Mouse (Mus musculus): ENCODE results near the gene G6pc3.

Gene G6pc3

GRCm38 (mm10) chr11:102218783-102219182, 29.4 kb downstream of the G6pc3 start:
- peak; percentile 73 to 82 for DNase-seq (ENCODE audit: low spot score in 2 of 2)

DNA sequence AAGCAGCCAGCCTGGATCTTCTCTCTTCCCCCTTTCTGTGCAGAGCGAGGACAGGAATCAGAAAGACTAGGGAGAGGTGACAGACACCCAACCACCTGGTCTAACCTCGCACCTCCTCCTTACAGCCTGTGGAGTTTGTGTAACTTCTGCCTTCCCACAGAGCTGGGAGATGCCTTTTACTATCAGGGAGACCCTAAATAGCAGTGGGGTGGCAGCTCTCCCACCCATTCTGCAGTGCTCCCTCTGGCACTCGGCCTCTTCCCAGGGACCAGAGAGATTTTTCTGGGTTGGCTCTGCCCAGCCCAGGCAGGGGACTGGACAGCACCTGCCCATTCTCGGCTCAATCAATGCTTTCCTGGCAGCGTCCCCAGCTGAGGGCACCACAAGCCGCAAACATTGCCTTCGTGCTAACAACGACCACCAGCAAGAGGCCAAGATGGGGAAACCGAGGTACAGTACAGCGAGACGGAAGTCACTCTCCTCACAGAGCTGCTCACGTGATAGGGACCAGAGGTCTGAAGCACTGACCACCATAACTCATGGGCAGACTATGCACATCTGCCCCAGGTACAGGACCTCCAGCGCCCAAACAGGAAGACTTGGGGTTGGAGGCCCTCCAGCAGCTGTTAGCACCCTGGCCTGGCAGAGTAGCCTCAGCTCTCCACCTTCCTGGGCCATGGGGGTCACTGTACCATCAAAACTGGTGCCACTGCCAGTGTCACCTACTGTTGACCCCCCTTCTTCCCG, 30.0 kb downstream of the G6pc3 start:
- DNase-seq (ENCODE audit: low spot score in 2 of 2): no peak

DNA sequence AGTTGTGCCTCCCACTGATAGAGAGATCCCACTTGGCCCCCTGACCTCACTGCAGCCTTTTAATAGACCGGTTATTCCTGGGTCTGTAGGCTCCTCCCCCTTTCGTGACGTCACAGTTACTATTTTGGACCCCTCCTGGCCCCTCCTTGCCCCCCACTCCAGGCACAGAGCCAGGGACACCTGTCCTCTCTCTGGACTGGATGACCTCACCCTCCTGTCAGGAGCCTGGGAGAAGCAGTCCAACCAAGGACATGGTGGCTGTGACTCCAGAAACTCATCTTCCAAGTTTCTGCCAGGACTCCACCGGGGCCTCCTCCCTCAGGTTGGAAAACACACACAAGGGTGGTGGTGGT, 30.6 kb downstream of the G6pc3 start:
- no peak for DNase-seq (ENCODE audit: low spot score in 2 of 2)

GRCm38 (mm10) chr11:102220451-102220850, 31.0 kb downstream of the G6pc3 start:
- no peak for DNase-seq (ENCODE audit: low spot score in 2 of 2)

- no peak for DNase-seq (ENCODE audit: low spot score in 2 of 2)
These were observed 32.0 kb downstream of the G6pc3 start for GRCm38 (mm10) chr11:102221243-102221953.

DNA sequence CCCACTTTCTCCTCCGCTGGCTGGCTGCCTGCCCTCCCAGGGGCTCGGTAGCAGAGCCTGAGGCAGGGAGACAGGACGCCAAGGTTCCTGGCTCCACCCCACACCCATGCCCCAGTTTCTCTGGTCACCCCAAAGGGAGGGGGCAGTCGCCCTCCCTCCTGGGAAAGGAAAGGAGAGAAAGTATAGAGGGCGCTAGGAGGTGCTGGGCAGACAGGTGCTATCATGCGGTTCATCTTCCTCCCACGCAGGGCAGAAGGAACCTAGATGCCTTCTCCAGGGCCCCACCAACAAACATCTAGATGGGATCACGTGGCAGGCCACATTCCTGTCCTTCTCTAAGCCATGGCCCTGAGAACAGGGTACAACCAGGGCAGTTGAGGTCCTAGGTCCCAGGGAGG, 32.5 kb downstream of the G6pc3 start:
- DNase-seq (ENCODE audit: low spot score in 2 of 2): no peak

DNA sequence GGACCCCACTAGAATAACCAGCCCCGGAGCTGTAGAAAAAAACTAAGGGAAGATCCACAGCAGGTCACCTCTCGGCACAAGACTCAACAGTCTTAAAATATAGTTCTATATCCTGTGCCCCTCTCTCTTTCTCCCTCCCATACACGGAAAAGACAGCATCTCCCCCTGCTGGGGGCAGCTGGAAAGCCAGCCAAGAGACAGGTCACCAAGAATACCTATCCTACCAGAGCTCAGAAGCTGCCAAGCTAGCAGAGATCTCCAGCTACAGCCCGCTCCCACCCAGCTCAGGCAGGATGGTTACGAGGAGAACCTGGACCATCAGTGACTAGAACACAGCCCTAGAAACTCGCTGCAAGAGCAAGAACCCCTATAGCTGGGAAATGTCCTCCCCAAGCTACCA, 33.7 kb downstream of the G6pc3 start:
- DNase-seq (ENCODE audit: low spot score in 2 of 2): peak in 1 of 2 experiments; percentile 55

GRCm38 (mm10) chr11:102224686-102225085, 35.3 kb downstream of the G6pc3 start:
- no peak for DNase-seq (ENCODE audit: low spot score in 2 of 2)

DNA sequence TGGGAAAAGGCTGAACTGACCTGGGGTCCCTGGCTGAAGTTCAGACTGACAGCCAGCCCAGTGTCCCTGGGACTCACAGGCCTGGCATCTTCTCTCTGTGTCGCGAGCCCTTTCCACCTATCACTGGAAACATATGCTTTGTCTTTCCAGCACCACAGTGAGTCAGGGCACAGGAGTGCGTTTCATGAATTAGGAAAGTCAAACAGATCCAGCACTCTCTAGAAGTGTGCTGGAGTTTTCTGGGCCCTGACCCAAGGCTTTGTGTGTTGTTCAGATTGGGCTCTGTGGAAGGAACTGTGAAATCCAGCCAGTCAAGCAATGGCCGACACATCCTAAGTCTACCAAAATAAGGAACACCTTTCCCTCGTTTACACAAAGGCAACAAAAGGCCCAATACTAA, 35.8 kb downstream of the G6pc3 start:
- no peak for DNase-seq (ENCODE audit: low spot score in 2 of 2)

DNA sequence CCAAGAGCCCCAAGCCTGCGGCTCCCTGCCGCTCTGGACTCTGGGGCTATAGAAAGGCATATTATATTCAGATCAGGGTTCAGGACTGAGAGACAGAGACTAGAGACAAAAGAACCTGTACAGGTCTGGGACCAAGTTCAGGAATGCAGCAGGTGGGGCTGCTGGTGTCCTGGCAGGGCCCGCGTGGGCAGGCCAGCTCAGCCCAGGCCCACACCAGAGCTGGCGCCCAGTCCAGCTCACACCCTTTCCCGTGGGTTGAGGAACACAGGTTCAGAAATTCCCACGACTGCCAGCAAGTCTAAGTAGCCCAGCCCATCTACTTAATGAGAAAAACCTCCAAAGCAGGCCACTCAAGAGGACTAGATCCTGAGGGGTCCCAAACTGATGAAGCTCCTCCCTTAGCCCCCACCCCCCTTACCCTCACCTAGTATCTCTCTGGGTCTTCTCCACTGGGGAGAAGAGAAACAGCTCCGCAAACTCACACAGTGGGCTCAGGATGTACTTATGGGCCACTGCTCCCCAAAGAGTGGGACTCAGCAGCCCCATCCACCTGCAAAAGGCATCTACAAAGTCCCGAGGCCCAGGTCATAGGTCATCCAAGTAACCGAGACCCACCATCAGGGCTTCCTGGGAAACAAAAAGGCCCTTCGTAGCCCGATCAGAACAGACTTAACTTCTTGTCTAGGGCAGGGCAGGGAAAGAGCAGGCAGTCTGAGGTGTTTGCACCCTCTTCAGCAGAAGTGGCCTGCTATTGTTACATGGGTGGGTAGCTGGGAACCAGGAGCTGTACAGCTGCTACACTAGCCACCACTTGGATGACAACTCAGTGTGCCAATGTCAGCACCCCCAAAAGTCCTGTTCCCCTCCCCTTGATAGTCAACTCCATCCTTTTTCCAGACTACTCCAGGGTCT, 36.9 kb downstream of the G6pc3 start:
- no peak for DNase-seq (ENCODE audit: low spot score in 2 of 2)

DNA sequence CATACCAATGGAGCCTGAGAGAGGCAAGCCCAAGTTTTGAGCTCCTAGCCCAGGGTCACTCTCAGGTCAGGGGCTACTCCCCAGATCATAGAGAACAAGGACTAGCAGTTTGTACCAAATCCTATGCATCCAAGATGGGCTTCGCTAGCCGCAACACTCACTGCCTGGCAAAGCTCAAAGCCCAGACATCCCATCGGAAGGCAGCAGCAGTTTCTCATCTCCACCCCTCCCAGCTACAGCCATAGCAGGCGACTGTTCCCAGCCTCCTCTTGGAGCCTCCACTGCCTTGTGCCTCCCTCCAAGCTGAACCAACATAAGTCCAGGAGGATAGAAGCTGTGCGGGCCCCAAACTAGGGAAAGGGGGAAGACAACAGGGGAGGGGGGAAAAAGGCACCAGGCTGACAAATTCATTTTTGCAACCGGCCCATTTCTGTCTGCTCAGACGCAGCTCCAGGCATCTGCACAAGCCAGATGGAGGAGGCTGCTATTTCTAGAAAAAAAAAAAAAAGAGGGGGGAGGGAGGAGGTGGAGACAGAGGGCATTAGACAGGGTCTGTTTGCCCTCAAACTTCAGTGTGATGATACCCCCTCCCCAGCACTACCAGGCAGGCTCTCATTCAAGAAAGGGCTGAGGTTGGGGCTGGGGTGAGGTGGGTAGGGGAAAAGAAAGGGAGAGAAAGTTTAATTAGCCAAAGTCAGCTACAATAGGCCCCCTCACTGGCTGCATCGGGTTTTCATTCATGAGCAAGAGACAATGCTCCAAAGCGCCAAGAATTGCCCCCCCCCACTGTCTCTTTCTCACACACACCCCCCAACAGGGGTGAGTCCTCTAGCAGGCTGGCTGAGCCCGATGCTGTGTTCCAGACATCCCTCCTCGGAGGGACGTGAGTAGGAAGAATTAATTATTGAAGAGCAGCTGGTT, 38.1 kb downstream of the G6pc3 start:
- DNase-seq (ENCODE audit: low spot score in 2 of 2): no peak

DNA sequence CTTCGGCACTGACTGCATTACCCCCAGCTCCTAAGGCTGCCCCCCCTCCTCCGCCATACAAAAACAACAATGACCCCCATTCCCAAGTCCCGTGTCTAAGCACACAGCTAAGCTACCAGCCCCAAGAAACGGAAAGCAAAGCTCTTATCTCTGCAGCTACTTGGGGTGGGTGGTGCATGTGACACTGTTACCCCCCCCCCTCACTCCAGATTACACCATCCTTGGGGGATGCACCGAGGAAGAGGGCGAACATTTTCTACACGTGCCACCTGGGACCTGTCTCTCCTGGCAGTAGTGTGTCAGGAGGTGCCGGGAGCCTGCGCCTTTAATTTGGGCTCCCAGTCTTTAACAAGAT, 38.7 kb downstream of the G6pc3 start:
- no peak for DNase-seq (ENCODE audit: low spot score in 2 of 2)

DNA sequence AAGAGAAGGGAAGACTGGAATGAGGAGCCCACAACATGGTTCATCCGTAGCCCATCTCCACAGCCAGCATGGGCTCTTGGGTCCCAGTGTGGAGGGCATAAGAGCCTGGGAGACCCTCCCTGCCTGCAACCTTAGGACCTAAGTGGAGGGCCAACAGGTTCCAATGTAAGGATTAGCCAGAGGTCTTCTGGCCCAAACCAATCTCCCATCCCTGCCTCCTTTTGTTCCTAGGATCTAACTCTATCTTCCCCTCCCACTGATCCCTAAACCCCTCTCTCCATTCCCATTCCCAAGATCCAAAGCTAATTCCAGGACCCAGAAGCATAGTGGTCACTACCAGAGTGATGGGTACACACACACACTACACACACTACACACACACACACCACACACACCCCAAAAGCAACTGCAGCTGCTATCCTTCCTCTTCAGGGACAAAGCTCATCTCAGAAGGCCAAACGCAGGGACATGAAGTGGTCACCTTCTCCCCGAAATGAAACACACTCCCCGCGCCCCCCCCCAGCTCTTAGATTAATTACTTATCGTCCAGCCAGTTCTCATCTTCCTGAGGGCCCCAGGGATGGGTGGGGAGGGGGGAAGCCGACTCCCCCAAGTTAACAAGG, 39.3 kb downstream of the G6pc3 start:
- DNase-seq (ENCODE audit: low spot score in 2 of 2): no peak

DNA sequence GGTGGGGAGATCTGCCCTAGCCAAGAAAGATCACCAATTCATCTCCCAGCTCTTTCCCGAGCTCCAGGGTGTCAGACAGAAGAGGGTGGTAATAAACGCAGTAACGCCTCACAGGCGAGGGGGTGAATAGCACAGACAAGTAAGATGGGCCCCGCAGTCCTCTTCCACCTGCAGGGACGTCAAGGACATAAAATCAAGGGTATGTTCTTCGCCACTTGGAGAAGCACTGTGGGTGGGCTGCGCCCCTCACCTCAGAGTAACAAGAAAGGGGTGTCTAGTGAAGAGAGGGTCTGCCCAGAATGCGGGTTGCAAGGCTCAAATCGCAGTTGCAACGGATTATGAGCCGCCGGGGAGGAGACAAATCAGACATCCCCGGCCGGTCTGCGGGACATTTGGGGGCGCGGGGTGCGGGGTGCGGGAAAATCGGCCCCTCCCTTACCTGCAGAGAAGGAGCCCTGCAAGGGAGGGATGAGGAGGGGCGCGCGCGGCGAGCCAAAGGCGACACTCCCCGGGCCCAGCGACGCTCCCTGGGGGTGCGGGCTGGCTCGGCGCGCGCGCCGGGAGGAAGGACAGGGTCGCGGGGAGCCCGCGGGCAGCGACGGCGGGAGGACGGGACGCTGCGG, 40.0 kb downstream of the G6pc3 start:
- no peak for DNase-seq (ENCODE audit: low spot score in 2 of 2)

GRCm38 (mm10) chr11:102230006-102230741, 40.8 kb downstream of the G6pc3 start, which contains the start of gene Hdac5:
TSS of gene Hdac5 (minus strand) at chr11:102230166.
- DNase-seq (ENCODE audit: low spot score in 2 of 2): peak; percentile 88 to 94

- DNase-seq (ENCODE audit: low spot score in 2 of 2): no peak
These were observed 46.6 kb downstream of the G6pc3 start for GRCm38 (mm10) chr11:102236022-102236421.

GRCm38 (mm10) chr11:102240636-102241035, 51.2 kb downstream of the G6pc3 start:
- no peak for DNase-seq (ENCODE audit: low spot score in 2 of 2)

GRCm38 (mm10) chr11:102241246-102241645, 51.8 kb downstream of the G6pc3 start:
- DNase-seq (ENCODE audit: low spot score in 2 of 2): no peak

DNA sequence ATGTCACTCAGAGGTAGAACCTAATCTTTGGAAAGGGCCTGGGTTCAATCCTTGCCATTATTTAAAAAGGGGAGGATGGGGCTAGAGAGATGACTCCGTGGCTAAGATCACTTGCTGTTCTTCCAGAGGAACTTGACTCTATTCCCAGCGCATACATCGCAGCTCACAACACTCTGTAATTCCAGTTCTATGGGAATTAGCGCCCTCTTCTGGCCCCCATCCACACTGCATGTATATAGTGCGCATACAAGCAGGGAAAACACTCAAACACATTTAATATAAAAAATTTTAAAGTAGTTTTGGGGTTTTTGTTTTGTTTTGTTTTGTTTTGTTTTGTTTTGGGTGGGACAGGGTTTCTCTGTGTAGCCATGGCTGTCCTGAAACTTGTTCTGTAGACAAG, 52.5 kb downstream of the G6pc3 start:
- no peak for DNase-seq (ENCODE audit: low spot score in 2 of 2)
